Mouse (Mus musculus): ENCODE data around the gene Mta2.

- TF ChIP-seq EP300 (IDR thresholded peaks at IDR 0.05) (no peak), CTCF (IDR thresholded peaks at IDR 0.05) (no peak)
Observed at GRCm38 (mm10) chr19:8921741-8922140, 19.9 kb upstream of the Mta2 start.

All from lung, postnatal 0 days (tissue).